Mouse (Mus musculus): Measurements from ENCODE around the gene Tmc5.

DNA sequence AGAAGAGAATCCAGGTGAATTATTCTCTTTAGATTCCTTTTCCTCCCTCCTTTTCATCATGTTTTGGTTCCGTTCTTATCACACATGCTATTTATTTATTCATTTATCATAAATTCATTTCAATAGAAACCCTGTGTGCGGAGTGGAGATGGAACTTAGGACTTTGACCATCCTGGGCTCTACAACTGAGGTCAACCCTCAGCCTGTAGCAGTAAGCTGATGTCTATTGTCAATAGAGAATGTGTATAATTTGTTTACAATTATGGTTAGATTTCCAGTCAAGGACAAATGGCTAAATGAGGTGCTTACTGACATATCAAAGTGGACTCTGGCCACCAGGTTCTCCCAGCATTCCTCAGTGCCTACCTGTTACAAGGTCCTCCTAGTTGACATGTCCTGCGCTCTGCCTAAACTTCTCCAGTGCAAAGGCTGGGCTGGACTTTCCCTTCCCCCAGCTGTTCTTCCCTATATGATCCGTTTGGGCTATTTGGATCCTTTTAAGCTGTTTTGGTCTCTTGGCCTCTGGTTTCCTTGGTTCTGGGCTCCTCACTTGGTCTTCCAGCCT lies 14.2 kb downstream of the Tmc5 start:
- TF ChIP-seq CHD2 (IDR thresholded peaks at IDR 0.05; ENCODE audit: low read depth, low read length) = no peak
- no peak for TF ChIP-seq ZC3H11A (IDR thresholded peaks at IDR 0.05; ENCODE audit: borderline replicate concordance, low read depth, low read length)
- no peak for TF ChIP-seq HCFC1 (IDR thresholded peaks at IDR 0.05; ENCODE audit: borderline replicate concordance, insufficient read depth, low read length)
